Mouse (Mus musculus) limb, embryonic 10.5 days (tissue): Measurements from ENCODE around the gene Galnt18. TPM values are rescaled to one million over a fixed set of nuclear protein-coding genes. Genes with fewer than 3 reads are reported as not detected.

Source experiments
- DNase-seq: peaks from one replicate; pipeline ENCODE4 v3.0.0-alpha.2; 2017; ENCODE audit warnings: low spot score
- H3K27ac ChIP-seq: fragments of 300-500 bp; sonication (generic); 2 replicates; pipeline ENCODE4 v1.5.1; 2016; ENCODE audit warnings: mild to moderate bottlenecking
- H3K27me3 ChIP-seq: fragments of 300-500 bp; sonication (generic); 2 replicates; pipeline ENCODE4 v1.6.1; 2016; ENCODE audit warnings: low read depth, mild to moderate bottlenecking; ENCODE audit not compliant: poor library complexity, severe bottlenecking
- H3K36me3 ChIP-seq: fragments of 300-500 bp; sonication (generic); 2 replicates; pipeline ENCODE4 v1.6.1; 2016; ENCODE audit warnings: mild to moderate bottlenecking, moderate library complexity
- H3K4me1 ChIP-seq: fragments of 300-500 bp; sonication (generic); 2 replicates; pipeline ENCODE4 v1.6.1; 2016
- H3K4me3 ChIP-seq: fragments of 300-500 bp; sonication (generic); 2 replicates; pipeline ENCODE4 v1.5.1; 2016; ENCODE audit warnings: mild to moderate bottlenecking, moderate library complexity
- H3K9me3 ChIP-seq: fragments of 300-500 bp; sonication (generic); replicated peaks from 2 replicates; pipeline ENCODE4 v1.6.1; 2016; ENCODE audit warnings: mild to moderate bottlenecking
- WGBS: fragments of 180-500 bp; shearing (Covaris S2); methylation state at CpG from one replicate; pipeline ENCODE4 v1.1.7; 2016; 5-methylcytosine and 5-hydroxymethylcytosine counted together
- polyA plus RNA-seq: library from polyadenylated mRNA; unstranded; fragments of >200 nt; fragmentation: Nextera tagmentation; extraction: Ambion mirVana; gene quantifications from 2 replicates; pipeline ENCODE4 v1.2.1, GENCODE M21; 2016

The Galnt18 gene
- polyA plus RNA-seq, 1 experiment from 2014 or later, result 10.3 TPM

- WGBS, result 90% methylated on average over 5 of the region's 5 CpGs
- no peak for DNase-seq
- H3K36me3 ChIP-seq, result no peaks in the 10 kb centered on the region
- no peaks in the 10 kb centered on the region for H3K4me1 ChIP-seq
- no peaks in the 10 kb centered on the region for H3K9me3 ChIP-seq
- no peak overlapping the region for H3K4me3 ChIP-seq
- H3K27ac ChIP-seq, result no peak overlapping the region
- no peaks in the 10 kb centered on the region for H3K27me3 ChIP-seq
These were observed 58.5 kb downstream of the Galnt18 start for GRCm38 (mm10) chr7:111721308-111721698.

DNA sequence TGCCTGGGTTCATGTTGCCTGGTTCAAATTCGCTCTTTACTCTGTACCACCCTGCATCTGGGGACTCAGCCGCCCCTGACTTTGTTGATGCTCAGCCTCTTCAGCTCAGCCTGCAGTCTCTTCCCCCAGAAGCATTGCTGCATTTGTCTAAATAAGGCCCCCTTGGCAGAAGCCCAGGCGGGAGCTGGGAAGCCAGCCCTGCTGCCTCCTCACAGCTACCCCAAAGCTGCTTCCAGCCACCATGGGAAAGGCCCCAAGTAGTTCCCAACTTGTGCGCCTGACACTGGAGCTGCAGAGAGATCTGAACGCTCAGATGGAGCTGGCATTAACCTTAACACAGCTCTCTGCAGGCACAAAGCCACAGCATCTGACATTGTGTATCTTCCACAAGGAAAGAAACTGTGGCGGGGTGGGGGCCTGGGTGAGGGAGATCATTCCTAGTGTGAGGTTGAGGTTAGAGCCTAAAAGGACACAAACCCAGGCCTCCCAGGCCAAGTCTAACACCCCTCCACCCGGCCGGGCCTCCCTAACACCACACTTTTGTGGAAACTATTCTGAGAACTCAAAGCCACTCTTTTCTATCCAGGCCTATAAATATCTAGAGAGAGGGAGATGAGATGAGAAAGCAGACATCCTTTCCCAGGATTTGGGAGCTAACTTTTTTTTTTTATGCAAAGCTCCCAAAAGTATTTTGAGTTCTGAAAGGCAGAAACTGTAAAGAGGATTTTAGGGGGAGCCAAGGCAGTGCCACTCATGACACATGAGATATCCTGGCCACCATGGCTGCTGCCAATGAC, 59.1 kb downstream of the Galnt18 start:
- H3K27me3 ChIP-seq, result no peaks in the 10 kb centered on the region
- H3K9me3 ChIP-seq, result no peaks in the 10 kb centered on the region
- H3K36me3 ChIP-seq, result no peaks in the 10 kb centered on the region
- WGBS, result 87% methylated on average over 8 of the region's 8 CpGs
- DNase-seq, result no peak
- peak overlapping the region; percentile 25; the same call in 1 of the 2 replicates for H3K27ac ChIP-seq
- no peaks in the 10 kb centered on the region for H3K4me1 ChIP-seq
- no peak overlapping the region for H3K4me3 ChIP-seq

GRCm38 (mm10) chr7:111718900-111719299, 60.9 kb downstream of the Galnt18 start:
- H3K27ac ChIP-seq, result no peak overlapping the region
- H3K4me1 ChIP-seq, result no peaks in the 10 kb centered on the region
- H3K36me3 ChIP-seq, result no peaks in the 10 kb centered on the region
- WGBS, result 78% methylated on average over 4 of the region's 4 CpGs
- H3K4me3 ChIP-seq, result no peak overlapping the region
- H3K27me3 ChIP-seq, result no peaks in the 10 kb centered on the region
- DNase-seq, result no peak
- no peaks in the 10 kb centered on the region for H3K9me3 ChIP-seq

GRCm38 (mm10) chr7:111714639-111715360, 65.0 kb downstream of the Galnt18 start:
- no peaks in the 10 kb centered on the region for H3K4me1 ChIP-seq

GRCm38 (mm10) chr7:111713828-111714600, 65.8 kb downstream of the Galnt18 start:
- H3K9me3 ChIP-seq, result no peaks in the 10 kb centered on the region
- no peak for DNase-seq
- WGBS, result 65% methylated on average over 3 of the region's 3 CpGs

More at GRCm38 (mm10) chr7:111714639-111715360, 65.0 kb downstream of the Galnt18 start:
- Histone ChIP-seq H3K4me3 (no peak overlapping the region), H3K27me3 (no peaks in the 10 kb centered on the region), H3K27ac (no peak overlapping the region), H3K36me3 (no peaks in the 10 kb centered on the region), H3K9me3 (no peaks in the 10 kb centered on the region)
- DNase-seq, result no peak
- WGBS, result 88% methylated on average over 5 of the region's 5 CpGs

DNA sequence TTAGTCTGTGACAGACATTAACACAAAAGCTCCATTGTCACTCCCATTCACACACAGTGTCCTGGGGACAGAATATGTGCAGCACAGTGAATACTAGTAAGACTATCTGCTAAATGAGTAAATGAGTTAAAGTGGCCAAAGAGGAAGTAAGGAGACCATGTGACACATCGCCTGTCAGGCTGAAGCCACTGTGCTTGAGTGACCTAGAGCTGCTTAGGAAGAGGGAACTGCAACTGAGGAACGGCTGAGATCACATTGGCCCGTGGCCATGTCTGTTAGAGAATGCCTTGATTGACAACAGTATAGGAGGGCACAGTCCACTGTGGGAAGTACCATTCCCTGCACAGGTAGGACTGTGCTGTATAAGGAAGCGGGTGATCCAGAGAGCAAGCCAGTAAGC, 67.0 kb downstream of the Galnt18 start:
- no peak overlapping the region for H3K4me3 ChIP-seq
- DNase-seq, result no peak
- H3K9me3 ChIP-seq, result no peaks in the 10 kb centered on the region
- WGBS, result 92% methylated on average over 4 of the region's 4 CpGs
- H3K27ac ChIP-seq, result no peak overlapping the region
- H3K27me3 ChIP-seq, result no peaks in the 10 kb centered on the region
- no peaks in the 10 kb centered on the region for H3K4me1 ChIP-seq
- H3K36me3 ChIP-seq, result no peaks in the 10 kb centered on the region

More at GRCm38 (mm10) chr7:111713828-111714600, 65.8 kb downstream of the Galnt18 start:
- Histone ChIP-seq H3K4me3 (no peak overlapping the region), H3K4me1 (no peaks in the 10 kb centered on the region), H3K36me3 (no peaks in the 10 kb centered on the region), H3K27me3 (no peaks in the 10 kb centered on the region), H3K27ac (no peak overlapping the region)

GRCm38 (mm10) chr7:111711045-111711808, 68.5 kb downstream of the Galnt18 start:
- H3K36me3 ChIP-seq, result no peaks in the 10 kb centered on the region
- H3K9me3 ChIP-seq, result no peaks in the 10 kb centered on the region
- no peak overlapping the region for H3K27ac ChIP-seq
- DNase-seq, result no peak
- 89% methylated on average over 6 of the region's 6 CpGs for WGBS
- H3K4me3 ChIP-seq, result no peak overlapping the region
- no peaks in the 10 kb centered on the region for H3K27me3 ChIP-seq
- H3K4me1 ChIP-seq, result no peaks in the 10 kb centered on the region

- H3K27me3 ChIP-seq, result no peaks in the 10 kb centered on the region
- H3K27ac ChIP-seq, result no peak overlapping the region
- 53% methylated on average over 4 of the region's 4 CpGs for WGBS
- H3K36me3 ChIP-seq, result no peaks in the 10 kb centered on the region
- DNase-seq, result no peak
- no peaks in the 10 kb centered on the region for H3K9me3 ChIP-seq
- no peaks in the 10 kb centered on the region for H3K4me1 ChIP-seq
- H3K4me3 ChIP-seq, result no peak overlapping the region
These were observed 69.5 kb downstream of the Galnt18 start for GRCm38 (mm10) chr7:111710311-111710710.

GRCm38 (mm10) chr7:111708563-111708962, 71.2 kb downstream of the Galnt18 start:
- Histone ChIP-seq H3K36me3 (no peaks in the 10 kb centered on the region), H3K27me3 (no peaks in the 10 kb centered on the region), H3K4me1 (no peaks in the 10 kb centered on the region), H3K9me3 (no peaks in the 10 kb centered on the region), H3K4me3 (no peak overlapping the region), H3K27ac (no peak overlapping the region)
- DNase-seq, result no peak
- WGBS, result 71% methylated on average over 1 of the region's 1 CpGs

- DNase-seq, result no peak
- Histone ChIP-seq H3K4me3 (no peak overlapping the region), H3K9me3 (no peaks in the 10 kb centered on the region), H3K4me1 (no peaks in the 10 kb centered on the region), H3K27me3 (no peaks in the 10 kb centered on the region), H3K27ac (no peak overlapping the region), H3K36me3 (no peaks in the 10 kb centered on the region)
- 93% methylated on average over 2 of the region's 2 CpGs for WGBS
These were observed 76.8 kb downstream of the Galnt18 start for GRCm38 (mm10) chr7:111702961-111703360.

DNA sequence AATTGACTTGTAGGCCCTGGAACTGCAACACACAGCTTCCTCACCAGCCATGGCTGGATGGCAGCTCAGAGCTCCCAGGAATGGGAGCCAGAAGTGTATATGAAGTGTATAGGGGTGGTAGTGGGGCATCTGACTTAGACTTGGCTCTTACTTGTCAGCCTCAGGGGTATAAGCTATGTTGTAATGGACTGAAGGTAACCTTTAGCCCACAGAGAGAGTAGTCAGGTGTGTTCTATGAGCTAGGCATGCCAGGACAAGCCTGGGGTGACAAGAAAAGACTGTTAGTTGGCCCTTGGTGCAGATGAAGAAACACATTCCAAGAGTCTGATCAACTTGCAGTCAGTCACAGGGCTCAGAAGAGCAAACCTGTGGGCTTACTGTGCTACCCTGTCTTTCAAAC, 78.0 kb downstream of the Galnt18 start:
- no peak for DNase-seq
- H3K27me3 ChIP-seq, result no peaks in the 10 kb centered on the region
- no peaks in the 10 kb centered on the region for H3K4me1 ChIP-seq
- H3K4me3 ChIP-seq, result no peak overlapping the region
- no peaks in the 10 kb centered on the region for H3K9me3 ChIP-seq
- H3K36me3 ChIP-seq, result no peaks in the 10 kb centered on the region
- H3K27ac ChIP-seq, result no peak overlapping the region

GRCm38 (mm10) chr7:111699446-111699845, 80.3 kb downstream of the Galnt18 start:
- Histone ChIP-seq H3K4me3 (no peak overlapping the region), H3K36me3 (no peaks in the 10 kb centered on the region), H3K4me1 (peaks cover 2% of the 10 kb centered on the region; the same call in 1 of the 2 replicates), H3K9me3 (no peaks in the 10 kb centered on the region), H3K27ac (no peak overlapping the region), H3K27me3 (no peaks in the 10 kb centered on the region)
- no peak for DNase-seq
- WGBS, result 77% methylated on average over 3 of the region's 3 CpGs
